Mouse (Mus musculus) pancreas, adult 10 weeks (tissue): ENCODE results near the gene Cenpj. TPM values are rescaled to one million over a fixed set of nuclear protein-coding genes. Genes with fewer than 3 reads are reported as not detected.

Source experiments
- polyA plus RNA-seq: library from polyadenylated mRNA; stranded (reverse); fragments of 350-450 nt; fragmentation: Illumina TruSeq; extraction: RNeasy Lipid Tissue Mini Kit (QIAGEN cat#74804); gene quantifications from one replicate; pipeline ENCODE4 v1.2.3, GENCODE M21; 2015; ENCODE audit warnings: low read depth, low replicate concordance; ENCODE audit not compliant: insufficient read depth

Cenpj gene
- 2.7 TPM for polyA plus RNA-seq

DNA sequence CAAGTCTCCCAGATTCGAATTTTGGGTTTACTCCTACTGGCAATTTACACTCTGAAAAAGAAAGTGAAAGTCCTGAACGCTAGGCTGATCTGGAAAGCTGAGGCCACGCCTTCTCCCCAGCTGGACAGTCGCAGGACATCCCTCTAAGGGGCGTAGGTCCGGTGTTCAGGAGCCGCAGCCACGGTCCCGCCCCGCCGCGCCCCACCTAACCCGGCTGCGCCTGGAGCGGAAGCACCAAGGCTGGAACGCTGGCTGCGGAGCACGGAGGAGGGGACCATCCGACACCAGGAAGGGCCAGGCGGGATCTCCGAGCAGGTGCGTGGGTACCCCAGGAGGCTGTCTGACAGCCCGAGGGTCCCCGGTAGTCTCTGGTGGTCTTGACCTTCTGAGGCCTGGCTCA, at the start of gene Cenpj, which contains the start of gene Parp4:
TSS of gene Cenpj (minus strand) at position 10 of the 400 bp plus-strand sequence.
TSS of gene Parp4 (plus strand) at position 204 of the 400 bp plus-strand sequence.

Other genes with a start within 250 kb of the Cenpj start
- gene Atp12a, start 210.4 kb downstream of the Cenpj start, polyA plus RNA-seq = not detected
- gene Rnf17, start 172.8 kb downstream of the Cenpj start, polyA plus RNA-seq = not detected
- 7.6 TPM for gene Parp4, start 194 bp upstream of the Cenpj start, polyA plus RNA-seq
- gene Mphosph8, start 92.8 kb upstream of the Cenpj start, polyA plus RNA-seq = 11.1 TPM
- gene Pspc1, start 202.9 kb upstream of the Cenpj start, polyA plus RNA-seq = 3.7 TPM
- gene Zmym5, start 236.3 kb upstream of the Cenpj start, polyA plus RNA-seq = 9.9 TPM